Mouse (Mus musculus) granulocyte monocyte progenitor cell, adult 5-6 weeks (primary cell): ENCODE results near the gene Olfr810. TPM values are rescaled to one million over a fixed set of nuclear protein-coding genes. Genes with fewer than 3 reads are reported as not detected.

Experiments
- ATAC-seq: replicated peaks from 2 replicates; pipeline ENCODE4 v1.8.0; 2016; ENCODE audit warnings: mild to moderate bottlenecking, moderate TSS enrichment, inconsistent platforms; ENCODE audit not compliant: poor library complexity, severe bottlenecking
- total RNA-seq, 2 experiments: library from RNA; stranded (forward) in 1 of 2; stranded (reverse) in 1 of 2; fragments of 200-712, 200-1000 nt in 1 of 2; fragments of >200 nt in 1 of 2; fragmentation: Nextera tagmentation in 1 of 2; gene quantifications; 2 replicates each; pipeline ENCODE4 v1.2.3; 2014 to 2017

Olfr810 gene
- total RNA-seq (2014; fragmentation: Nextera tagmentation) (not detected in 2 replicates), total RNA-seq (2017) (not detected in 2 replicates)

DNA sequence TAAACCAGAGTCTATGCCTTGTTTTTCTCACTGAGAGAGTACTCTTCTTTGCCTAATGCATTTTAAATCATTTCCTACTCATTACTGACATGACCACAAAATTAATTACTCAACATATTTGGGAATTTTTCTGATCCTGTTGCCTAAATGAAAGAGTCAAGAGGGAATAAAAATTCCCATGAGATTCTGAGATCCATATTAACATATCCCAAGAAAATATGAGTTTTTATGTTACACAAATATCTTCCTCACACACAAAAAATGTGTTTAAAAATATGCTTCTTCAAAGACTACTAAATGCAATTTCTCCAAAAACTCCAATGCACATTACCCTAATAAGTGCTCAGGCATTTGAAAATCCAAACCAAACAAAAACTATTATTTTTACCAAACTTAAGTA, at the start of gene Olfr810:
Gene Olfr810 (minus strand): TSS at position 101 of the 400 bp plus-strand sequence.
- no peak for ATAC-seq

GRCm38 (mm10) chr10:129804296-129804695, 9.6 kb upstream of the Olfr810 start, which contains the start of gene Olfr811:
Olfr811 (minus strand) TSS chr10:129804396.
- ATAC-seq, result no peak

- no peak for ATAC-seq
These were observed 16.6 kb downstream of the Olfr810 start for GRCm38 (mm10) chr10:129778123-129778522.

GRCm38 (mm10) chr10:129774338-129774737, 20.4 kb downstream of the Olfr810 start, which contains the start of gene Olfr809:
Olfr809 (plus strand) TSS chr10:129774638.
- no peak for ATAC-seq

- ATAC-seq, result no peak
These were observed 29.5 kb downstream of the Olfr810 start, which contains the start of gene Olfr808 for GRCm38 (mm10) chr10:129765182-129765581. Olfr808 (plus strand) TSS chr10:129765482.

GRCm38 (mm10) chr10:129757693-129758092, 37.0 kb downstream of the Olfr810 start, which contains the start of gene Olfr807:
Olfr807 (minus strand) TSS chr10:129757793.
- no peak for ATAC-seq

GRCm38 (mm10) chr10:129741821-129742220, 52.9 kb downstream of the Olfr810 start, which contains the start of gene Olfr806:
Olfr806 (minus strand) TSS chr10:129741921.
- ATAC-seq, result no peak

Other genes with a start within 250 kb of the Olfr810 start
- not detected in 2 replicates for gene Olfr794, start 227.3 kb downstream of the Olfr810 start, total RNA-seq (2014; fragmentation: Nextera tagmentation)
- gene Olfr794, start 227.3 kb downstream of the Olfr810 start, total RNA-seq (2017), result not detected in 2 replicates
- gene Olfr796, start 182.3 kb downstream of the Olfr810 start, total RNA-seq (2014; fragmentation: Nextera tagmentation), result not detected in 2 replicates
- not detected in 2 replicates for gene Olfr796, start 182.3 kb downstream of the Olfr810 start, total RNA-seq (2017)
- not detected in 2 replicates for gene Olfr798, start 167.0 kb downstream of the Olfr810 start, total RNA-seq (2014; fragmentation: Nextera tagmentation)
- gene Olfr798, start 167.0 kb downstream of the Olfr810 start, total RNA-seq (2017), result not detected in 2 replicates
- gene Olfr799, start 157.4 kb downstream of the Olfr810 start, total RNA-seq (2014; fragmentation: Nextera tagmentation), result not detected in 2 replicates
- gene Olfr799, start 157.4 kb downstream of the Olfr810 start, total RNA-seq (2017), result not detected in 2 replicates
- gene Olfr800, start 137.2 kb downstream of the Olfr810 start, total RNA-seq (2014; fragmentation: Nextera tagmentation), result not detected in 2 replicates
- gene Olfr800, start 137.2 kb downstream of the Olfr810 start, total RNA-seq (2017), result not detected in 2 replicates
- gene Olfr801, start 121.1 kb downstream of the Olfr810 start, total RNA-seq (2014; fragmentation: Nextera tagmentation), result not detected in 2 replicates
- not detected in 2 replicates for gene Olfr801, start 121.1 kb downstream of the Olfr810 start, total RNA-seq (2017)
- gene Olfr802, start 106.7 kb downstream of the Olfr810 start, total RNA-seq (2014; fragmentation: Nextera tagmentation), result not detected in 2 replicates
- not detected in 2 replicates for gene Olfr802, start 106.7 kb downstream of the Olfr810 start, total RNA-seq (2017)
- gene Olfr803, start 100.6 kb downstream of the Olfr810 start, total RNA-seq (2014; fragmentation: Nextera tagmentation), result not detected in 2 replicates
- not detected in 2 replicates for gene Olfr803, start 100.6 kb downstream of the Olfr810 start, total RNA-seq (2017)
- gene Olfr804, start 91.7 kb downstream of the Olfr810 start, total RNA-seq (2014; fragmentation: Nextera tagmentation), result not detected in 2 replicates
- not detected in 2 replicates for gene Olfr804, start 91.7 kb downstream of the Olfr810 start, total RNA-seq (2017)
- not detected in 2 replicates for gene Olfr805, start 65.5 kb downstream of the Olfr810 start, total RNA-seq (2014; fragmentation: Nextera tagmentation)
- gene Olfr805, start 65.5 kb downstream of the Olfr810 start, total RNA-seq (2017), result not detected in 2 replicates
- not detected in 2 replicates for gene Olfr806, start 53.0 kb downstream of the Olfr810 start, total RNA-seq (2014; fragmentation: Nextera tagmentation)
- not detected in 2 replicates for gene Olfr806, start 53.0 kb downstream of the Olfr810 start, total RNA-seq (2017)
- gene Olfr807, start 37.1 kb downstream of the Olfr810 start, total RNA-seq (2014; fragmentation: Nextera tagmentation), result not detected in 2 replicates
- gene Olfr807, start 37.1 kb downstream of the Olfr810 start, total RNA-seq (2017), result not detected in 2 replicates
- gene Olfr808, start 29.4 kb downstream of the Olfr810 start, total RNA-seq (2014; fragmentation: Nextera tagmentation), result not detected in 2 replicates
- not detected in 2 replicates for gene Olfr808, start 29.4 kb downstream of the Olfr810 start, total RNA-seq (2017)
- not detected in 2 replicates for gene Olfr809, start 20.3 kb downstream of the Olfr810 start, total RNA-seq (2014; fragmentation: Nextera tagmentation)
- gene Olfr809, start 20.3 kb downstream of the Olfr810 start, total RNA-seq (2017), result not detected in 2 replicates
- not detected in 2 replicates for gene Olfr811, start 9.5 kb upstream of the Olfr810 start, total RNA-seq (2014; fragmentation: Nextera tagmentation)
- not detected in 2 replicates for gene Olfr811, start 9.5 kb upstream of the Olfr810 start, total RNA-seq (2017)
- gene Olfr812, start 51.2 kb upstream of the Olfr810 start, total RNA-seq (2014; fragmentation: Nextera tagmentation), result not detected in 2 replicates
- not detected in 2 replicates for gene Olfr812, start 51.2 kb upstream of the Olfr810 start, total RNA-seq (2017)
- not detected in 2 replicates for gene Olfr813, start 60.5 kb upstream of the Olfr810 start, total RNA-seq (2014; fragmentation: Nextera tagmentation)
- not detected in 2 replicates for gene Olfr813, start 60.5 kb upstream of the Olfr810 start, total RNA-seq (2017)
- not detected in 2 replicates for gene Olfr814, start 84.9 kb upstream of the Olfr810 start, total RNA-seq (2014; fragmentation: Nextera tagmentation)
- gene Olfr814, start 84.9 kb upstream of the Olfr810 start, total RNA-seq (2017), result not detected in 2 replicates
- not detected in 2 replicates for gene Olfr815, start 111.0 kb upstream of the Olfr810 start, total RNA-seq (2014; fragmentation: Nextera tagmentation)
- gene Olfr815, start 111.0 kb upstream of the Olfr810 start, total RNA-seq (2017), result not detected in 2 replicates
- gene Olfr816, start 120.7 kb upstream of the Olfr810 start, total RNA-seq (2014; fragmentation: Nextera tagmentation), result not detected in 2 replicates
- gene Olfr816, start 120.7 kb upstream of the Olfr810 start, total RNA-seq (2017), result not detected in 2 replicates
- not detected in 2 replicates for gene Olfr818, start 154.2 kb upstream of the Olfr810 start, total RNA-seq (2014; fragmentation: Nextera tagmentation)
- not detected in 2 replicates for gene Olfr818, start 154.2 kb upstream of the Olfr810 start, total RNA-seq (2017)
- not detected in 2 replicates for gene Olfr819, start 172.3 kb upstream of the Olfr810 start, total RNA-seq (2014; fragmentation: Nextera tagmentation)
- not detected in 2 replicates for gene Olfr819, start 172.3 kb upstream of the Olfr810 start, total RNA-seq (2017)
- gene Olfr247, start 181.2 kb upstream of the Olfr810 start, total RNA-seq (2014; fragmentation: Nextera tagmentation), result not detected in 2 replicates
- gene Olfr247, start 181.2 kb upstream of the Olfr810 start, total RNA-seq (2017), result not detected in 2 replicates
- gene Gm10310, start 190.1 kb upstream of the Olfr810 start, total RNA-seq (2014; fragmentation: Nextera tagmentation), result not detected in 2 replicates
- gene Gm10310, start 190.1 kb upstream of the Olfr810 start, total RNA-seq (2017), result not detected in 2 replicates
- not detected in 2 replicates for gene Olfr820, start 217.7 kb upstream of the Olfr810 start, total RNA-seq (2014; fragmentation: Nextera tagmentation)
- not detected in 2 replicates for gene Olfr820, start 217.7 kb upstream of the Olfr810 start, total RNA-seq (2017)
- gene Olfr821, start 235.4 kb upstream of the Olfr810 start, total RNA-seq (2014; fragmentation: Nextera tagmentation), result not detected in 2 replicates
- gene Olfr821, start 235.4 kb upstream of the Olfr810 start, total RNA-seq (2017), result not detected in 2 replicates